Mouse (Mus musculus) liver, embryonic 14.5 days (tissue): Measurements from ENCODE around the gene Creg1. TPM values are rescaled to one million over a fixed set of nuclear protein-coding genes. Genes with fewer than 3 reads are reported as not detected.
A peak's percentile ranks its signal among the peaks of the same experiment; 100 is the strongest.

ENCODE experiments used
- ATAC-seq: fragments of 200-750 bp; cut with Nextera tagmentation; 2 replicates; pipeline ENCODE4 v1.8.0; 2017; ENCODE audit warnings: moderate number of reproducible peaks, mild to moderate bottlenecking, moderate library complexity; ENCODE audit not compliant: insufficient read depth
- DNase-seq, 3 experiments: peaks; one replicate each; pipeline ENCODE4 v3.0.0-alpha.2; 2012 to 2013; ENCODE audit warnings: low read depth in 3 of 3, low spot score in 3 of 3
- H3K27ac ChIP-seq: fragments of 300-500 bp; sonication (generic); 2 replicates; pipeline ENCODE4 v1.5.1; 2014; ENCODE audit warnings: moderate library complexity, mild to moderate bottlenecking, control low read depth, inconsistent platforms
- H3K27me3 ChIP-seq: fragments of 300-500 bp; sonication (generic); 2 replicates; pipeline ENCODE4 v1.6.1; 2014; ENCODE audit warnings: mild to moderate bottlenecking, low read length, moderate library complexity; ENCODE audit not compliant: control insufficient read depth, insufficient read depth
- H3K36me3 ChIP-seq: fragments of 300-500 bp; sonication (generic); replicated peaks from 2 replicates; pipeline ENCODE4 v1.6.1; 2014; ENCODE audit warnings: low read depth; ENCODE audit not compliant: control insufficient read depth, insufficient read depth
- H3K4me1 ChIP-seq, 2 experiments: fragments of 200-500 bp in 1 of 2; fragments of 300-500 bp in 1 of 2; sonication (generic) in 1 of 2; replicated peaks; 2 replicates each; pipeline ENCODE4 v1.6.1; 2012 to 2014; ENCODE audit warnings: antibody characterized with exemption in 1 of 2, inconsistent platforms in 1 of 2, low read length in 1 of 2; ENCODE audit not compliant: control insufficient read depth in 2 of 2, insufficient read depth in 2 of 2
- H3K4me2 ChIP-seq: fragments of 300-500 bp; sonication (generic); 2 replicates; pipeline ENCODE4 v1.6.1; 2014; ENCODE audit warnings: low read depth, mild to moderate bottlenecking, control low read depth, moderate library complexity
- H3K4me3 ChIP-seq, 2 experiments: fragments of 200-500 bp in 1 of 2; fragments of 300-500 bp in 1 of 2; sonication (generic) in 1 of 2; 2 replicates each; pipeline ENCODE4 v1.5.1; 2012 to 2014; ENCODE audit warnings: low read depth in 2 of 2, low read length in 2 of 2, mild to moderate bottlenecking in 2 of 2, control low read depth in 1 of 2, inconsistent platforms in 1 of 2, moderate library complexity in 1 of 2; ENCODE audit not compliant: insufficient read depth in 1 of 2
- H3K9ac ChIP-seq: fragments of 300-500 bp; sonication (generic); replicated peaks from 2 replicates; pipeline ENCODE4 v1.6.1; 2014; ENCODE audit warnings: mild to moderate bottlenecking, control low read depth, moderate library complexity
- H3K9me3 ChIP-seq: fragments of 300-500 bp; sonication (generic); 2 replicates; pipeline ENCODE4 v1.6.1; 2016; ENCODE audit warnings: low read length, mixed read lengths; ENCODE audit not compliant: control insufficient read depth
- CTCF ChIP-seq: IDR thresholded peaks from 2 replicates; pipeline ENCODE4 v1.5.1; 2016; ENCODE audit warnings: antibody characterized with exemption, low read depth, control low read depth
- EP300 ChIP-seq: IDR thresholded peaks from 2 replicates; pipeline ENCODE4 v1.6.1; 2016; ENCODE audit warnings: antibody characterized with exemption, low read depth
- WGBS: fragments of 180-500 bp; shearing (Covaris S2); extraction: QIAGEN DNeasy Blood & Tissue Kit; methylation state at CpG from one replicate; pipeline ENCODE4 v1.1.7; 2014; ENCODE audit not compliant: insufficient replicate concordance; 5-methylcytosine and 5-hydroxymethylcytosine counted together
- polyA plus RNA-seq, 2 experiments: library from polyadenylated mRNA; depleted of rRNA in 1 of 2; stranded (reverse) in 1 of 2; unstranded in 1 of 2; fragments of >200 nt; fragmentation: Nextera tagmentation in 1 of 2; extraction: Ambion mirVana in 1 of 2; gene quantifications; 2 replicates each; pipeline versions ENCODE4 v1.2.1 to v1.2.3; 2012 to 2014

Creg1 gene
- polyA plus RNA-seq, 2 experiments: 106 to 369 TPM

DNA sequence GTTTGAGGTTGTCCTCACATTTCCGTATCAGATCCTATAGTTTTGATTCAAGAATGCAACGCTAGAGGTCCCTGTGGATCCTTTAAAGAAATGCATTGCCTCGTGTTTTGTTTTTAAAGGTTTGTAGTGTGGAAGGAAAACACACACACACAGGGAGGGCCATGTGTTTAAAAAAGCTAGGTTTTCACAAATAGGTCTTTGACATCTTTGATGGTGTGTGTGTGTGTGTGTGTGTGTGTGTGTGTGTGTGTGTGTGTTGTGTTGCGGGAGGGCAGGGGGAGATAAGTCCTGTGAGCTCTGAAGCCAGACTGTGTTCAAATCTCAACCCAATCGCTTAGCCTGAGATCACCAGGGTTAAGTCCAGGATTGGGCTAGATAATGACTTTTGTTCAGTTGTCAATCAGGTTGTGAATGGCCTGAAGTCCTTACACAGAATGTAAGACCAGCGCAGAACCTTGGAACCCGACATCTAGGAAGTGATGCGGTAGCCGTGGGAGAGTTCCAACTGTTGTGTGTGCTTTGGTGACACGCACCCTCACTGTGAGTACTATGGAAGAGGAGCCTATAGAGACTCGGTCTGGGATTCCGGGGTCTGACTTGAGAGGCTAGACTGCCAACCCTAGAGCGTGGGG is 16.5 kb downstream of the Creg1 start:
- no peak overlapping the region for H3K27ac ChIP-seq
- peak overlapping the region; percentile 86 for H3K4me2 ChIP-seq
- H3K36me3 ChIP-seq: peaks cover 4% of the 10 kb centered on the region
- WGBS: 4% methylated on average over 13 of the region's 13 CpGs
- H3K4me3 ChIP-seq: peak overlapping the region; percentile 55 to 60
- H3K4me1 ChIP-seq: peaks cover 0 to 10% of the 10 kb centered on the region in 2 experiments; a peak in 2 of 4 replicates
- H3K9me3 ChIP-seq: no peaks in the 10 kb centered on the region
- peak; percentile 53 for ATAC-seq
- peak; percentile 27; the same call in 1 of the 2 replicates for TF ChIP-seq CTCF
- no peak for TF ChIP-seq EP300
- DNase-seq: no peak
- H3K9ac ChIP-seq: peak overlapping the region; percentile 61
- H3K27me3 ChIP-seq: no peaks in the 10 kb centered on the region

- peak overlapping the region; percentile 86 for H3K4me2 ChIP-seq
- TF ChIP-seq CTCF: peak; percentile 96
- TF ChIP-seq EP300: no peak
- H3K4me1 ChIP-seq: peaks cover 0 to 7% of the 10 kb centered on the region in 2 experiments; a peak in 2 of 4 replicates
- H3K36me3 ChIP-seq: no peaks in the 10 kb centered on the region
- peak overlapping the region; percentile 55 to 60 for H3K4me3 ChIP-seq
- WGBS: 5% methylated on average over 20 of the region's 20 CpGs
- peak overlapping the region; percentile 61 for H3K9ac ChIP-seq
- no peaks in the 10 kb centered on the region for H3K27me3 ChIP-seq
- DNase-seq: no peak
- peak; percentile 56 for ATAC-seq
- no peaks in the 10 kb centered on the region for H3K9me3 ChIP-seq
- H3K27ac ChIP-seq: no peak overlapping the region
Measured at GRCm38 (mm10) chr1:165780586-165781111, 17.1 kb downstream of the Creg1 start.

DNA sequence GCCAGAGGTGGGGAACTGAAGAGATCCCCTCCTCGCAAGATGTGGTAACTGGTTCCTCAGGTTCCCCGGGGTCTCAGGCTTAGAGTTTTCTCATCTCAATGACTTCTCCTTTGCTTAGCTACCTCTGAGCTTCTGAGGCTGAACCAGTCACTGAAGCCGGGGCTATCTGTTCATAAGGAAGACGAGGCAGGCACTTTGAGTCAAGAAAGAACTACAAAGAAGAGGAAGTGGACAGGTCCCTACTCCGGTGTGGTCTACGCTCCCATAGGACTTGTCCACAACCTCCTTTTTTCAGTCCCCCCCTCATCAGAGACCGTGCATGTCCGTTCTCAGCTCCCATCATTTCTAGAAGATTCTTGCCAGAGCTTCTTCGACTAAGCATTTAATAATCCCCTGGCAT is 17.9 kb downstream of the Creg1 start:
- Histone ChIP-seq H3K9me3 (no peaks in the 10 kb centered on the region), H3K27ac (no peak overlapping the region), H3K4me1 (peaks cover 0 to 5% of the 10 kb centered on the region in 2 experiments; a peak in 2 of 4 replicates), H3K9ac (no peak overlapping the region), H3K4me2 (no peak overlapping the region), H3K4me3 (no peak overlapping the region), H3K36me3 (no peaks in the 10 kb centered on the region), H3K27me3 (no peaks in the 10 kb centered on the region)
- ATAC-seq (no peak), DNase-seq (no peak)
- WGBS: 44% methylated on average over 9 of the region's 9 CpGs
- TF ChIP-seq EP300 (no peak), CTCF (no peak)

DNA sequence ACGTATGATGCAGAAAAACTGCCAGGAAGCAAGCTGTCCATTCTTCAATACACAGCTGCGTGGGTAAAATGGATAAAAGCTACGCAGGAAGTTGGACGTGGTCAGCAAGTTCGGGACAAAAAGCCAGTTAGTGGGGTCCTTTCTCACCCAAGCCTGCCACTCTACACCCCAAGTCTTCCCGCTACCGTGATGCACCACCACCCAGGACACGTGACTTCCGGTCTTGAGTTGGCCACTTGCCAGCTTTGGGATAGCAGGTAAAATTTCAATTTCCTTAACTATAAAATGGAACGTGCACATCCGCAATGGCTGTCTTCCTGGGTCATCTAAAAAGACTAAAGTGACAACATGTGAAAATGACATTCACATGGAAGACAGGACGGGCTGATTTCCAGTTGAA is 18.4 kb downstream of the Creg1 start:
- WGBS: 69% methylated on average over 12 of the region's 12 CpGs
- Histone ChIP-seq H3K27me3 (no peaks in the 10 kb centered on the region), H3K36me3 (no peaks in the 10 kb centered on the region), H3K4me3 (no peak overlapping the region), H3K27ac (no peak overlapping the region), H3K4me1 (peaks cover 0 to 5% of the 10 kb centered on the region in 2 experiments; a peak in 2 of 4 replicates), H3K9me3 (no peaks in the 10 kb centered on the region), H3K9ac (no peak overlapping the region), H3K4me2 (no peak overlapping the region)
- DNase-seq (no peak), ATAC-seq (no peak)
- TF ChIP-seq EP300 (no peak), CTCF (no peak)

- H3K4me3 ChIP-seq: no peak overlapping the region
- TF ChIP-seq CTCF: no peak
- TF ChIP-seq EP300: no peak
- no peaks in the 10 kb centered on the region for H3K9me3 ChIP-seq
- 66% methylated on average over 11 of the region's 11 CpGs for WGBS
- no peak overlapping the region for H3K27ac ChIP-seq
- no peaks in the 10 kb centered on the region for H3K4me1 ChIP-seq
- H3K36me3 ChIP-seq: no peaks in the 10 kb centered on the region
- no peaks in the 10 kb centered on the region for H3K27me3 ChIP-seq
- ATAC-seq (no peak), DNase-seq (no peak)
- no peak overlapping the region for H3K4me2 ChIP-seq
- H3K9ac ChIP-seq: no peak overlapping the region
Measured at GRCm38 (mm10) chr1:165786296-165786695, 22.8 kb downstream of the Creg1 start.
